Mouse (Mus musculus): Measurements from ENCODE around the gene Gm9774. TPM values are rescaled to one million over a fixed set of nuclear protein-coding genes. Genes with fewer than 3 reads are reported as not detected.

Gm9774 gene
- 11.3 TPM for polyA plus RNA-seq (2021)

DNA sequence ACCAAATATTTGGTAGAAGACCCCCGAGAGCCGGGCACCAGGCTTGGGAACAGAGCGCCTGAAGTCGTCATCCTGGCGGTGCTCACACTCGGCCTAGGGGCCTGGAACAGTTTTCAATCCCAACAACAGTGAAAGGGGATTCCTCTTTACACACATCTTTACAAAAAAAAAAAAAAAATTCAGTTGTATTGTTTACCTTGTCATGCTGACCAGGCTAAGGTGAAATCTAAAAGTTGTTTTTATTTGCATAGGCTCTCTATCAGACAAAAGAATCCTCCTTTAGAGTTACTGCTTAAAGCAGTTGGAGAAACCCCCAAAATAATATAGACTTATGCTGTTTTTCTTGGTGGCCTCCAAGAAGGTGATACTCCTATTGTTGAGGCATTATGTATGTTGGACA, at the start of gene Gm9774:
Gm9774 (minus strand) TSS at position 101 of the 400 bp plus-strand sequence.
- CTCF ChIA-PET: no interaction called here
- in situ Hi-C loops (cut with MboI; ENCODE audit: low pct_unique_long_range_greater_than_20kb): no loop called here
- no peak for ATAC-seq
- POLR2A ChIA-PET: no interaction called here
- no peak for DNase-seq (ENCODE audit: low read depth, low spot score)
- no peak for TF ChIP-seq CTCF (IDR thresholded peaks at IDR 0.05)
- peaks cover 4% of the 10 kb centered on the region for H3K27me3 ChIP-seq

GRCm38 (mm10) chr3:92470111-92470510, 40.9 kb upstream of the Gm9774 start:
- H3K27me3 ChIP-seq: no peaks in the 10 kb centered on the region
- TF ChIP-seq CTCF (IDR thresholded peaks at IDR 0.05): no peak
- in situ Hi-C loops (cut with MboI; ENCODE audit: low pct_unique_long_range_greater_than_20kb): no loop called here
- no peak for ATAC-seq
- DNase-seq (ENCODE audit: low read depth, low spot score): no peak
- CTCF ChIA-PET: interaction anchor here (1.1 to 6.2 kb wide), 2 partner anchors 10 to 320 kb away, joined by 3 to 28 read pairs; no protein-coding TSS in a partner anchor
- POLR2A ChIA-PET: no interaction called here

DNA sequence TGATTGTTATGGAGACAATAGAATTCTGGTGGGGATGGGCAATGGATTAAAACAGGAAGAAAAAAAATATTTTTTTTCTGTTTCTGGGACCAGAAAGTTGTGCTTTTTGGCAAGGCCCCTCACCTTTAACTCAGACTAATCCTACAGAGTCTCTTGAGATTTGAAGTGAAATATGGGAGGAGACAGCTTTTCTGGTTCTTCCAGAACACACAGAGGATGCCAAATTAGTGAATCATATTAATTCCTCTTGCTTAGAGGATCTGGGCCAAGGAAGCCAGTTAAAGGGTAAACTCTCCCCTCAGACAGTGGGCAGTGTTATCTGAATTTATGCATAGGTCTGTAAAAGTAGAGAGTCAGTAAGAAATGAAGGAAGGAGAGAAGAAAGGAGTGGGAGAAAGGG, 38.2 kb upstream of the Gm9774 start:
- DNase-seq (ENCODE audit: low read depth, low spot score) (no peak), ATAC-seq (peak; percentile 89)
- POLR2A ChIA-PET: no interaction called here
- H3K27me3 ChIP-seq: no peaks in the 10 kb centered on the region
- in situ Hi-C loops (cut with MboI; ENCODE audit: low pct_unique_long_range_greater_than_20kb): no loop called here
- no peak for TF ChIP-seq CTCF (IDR thresholded peaks at IDR 0.05)
- CTCF ChIA-PET: interaction anchor here (0.9 to 6.2 kb wide), 6 partner anchors 8 to 317 kb away, joined by 3 to 28 read pairs (median 4); partner anchors contain the start of gene Sprr3

DNA sequence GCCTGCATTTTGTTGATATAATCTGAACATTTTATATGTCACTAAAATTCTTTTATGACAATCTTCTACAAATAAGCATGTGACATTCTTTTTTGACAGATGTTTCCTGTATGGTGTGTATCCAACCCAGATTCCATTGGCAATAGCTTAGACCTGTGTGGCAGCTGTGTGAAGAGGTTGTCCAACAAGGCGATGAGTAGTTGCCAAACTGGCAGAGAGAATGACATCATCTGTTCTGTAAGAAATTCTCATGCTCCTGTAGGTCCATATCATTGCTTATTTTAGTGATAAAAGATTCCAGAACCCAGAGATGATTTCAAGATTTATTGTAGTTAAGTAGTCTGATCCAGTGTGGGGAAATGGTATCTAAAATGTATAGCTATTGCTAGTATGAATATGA, 37.4 kb upstream of the Gm9774 start:
- no peak for DNase-seq (ENCODE audit: low read depth, low spot score)
- no peaks in the 10 kb centered on the region for H3K27me3 ChIP-seq
- no peak for ATAC-seq
- POLR2A ChIA-PET: no interaction called here
- no peak for TF ChIP-seq CTCF (IDR thresholded peaks at IDR 0.05)
- CTCF ChIA-PET: interaction anchor here (0.8 to 6.2 kb wide), 5 partner anchors 9 to 24 kb away, joined by 3 to 28 read pairs (median 4); partner anchors contain the start of gene Sprr3
- in situ Hi-C loops (cut with MboI; ENCODE audit: low pct_unique_long_range_greater_than_20kb): no loop called here

GRCm38 (mm10) chr3:92458620-92459019, 29.4 kb upstream of the Gm9774 start, which contains the start of gene Sprr3:
Gene Sprr3 (minus strand): TSS chr3:92458720.
- in situ Hi-C loops (cut with MboI; ENCODE audit: low pct_unique_long_range_greater_than_20kb): no loop called here
- DNase-seq (ENCODE audit: low read depth, low spot score) (no peak), ATAC-seq (no peak)
- ChIA-PET CTCF (interaction anchor here (1.5 kb wide), 1 partner anchor 8 kb away, joined by 5 read pairs; no protein-coding TSS in a partner anchor), POLR2A (no interaction called here)
- TF ChIP-seq CTCF (IDR thresholded peaks at IDR 0.05): no peak
- no peaks in the 10 kb centered on the region for H3K27me3 ChIP-seq

DNA sequence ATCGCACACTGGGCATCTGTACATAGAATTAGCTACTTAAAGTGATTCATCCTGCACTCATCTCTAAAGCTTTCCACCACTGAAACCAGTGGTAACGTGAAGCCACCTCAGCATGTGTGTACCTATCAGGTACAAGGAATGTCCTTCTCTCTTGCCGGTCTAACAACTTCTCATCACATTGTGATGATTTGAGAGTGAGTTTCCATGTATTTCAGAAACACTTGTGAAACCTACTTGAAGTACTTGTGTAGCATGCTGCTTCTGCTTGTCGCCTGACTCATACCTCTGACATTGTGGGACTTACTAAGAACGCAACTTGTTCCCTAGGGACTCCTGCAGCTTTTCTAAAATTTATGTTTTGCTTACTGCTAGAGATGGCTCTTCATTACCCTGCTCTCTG, 25.9 kb upstream of the Gm9774 start:
- in situ Hi-C loops (cut with MboI; ENCODE audit: low pct_unique_long_range_greater_than_20kb): no loop called here
- TF ChIP-seq CTCF (IDR thresholded peaks at IDR 0.05): no peak
- POLR2A ChIA-PET: no interaction called here

GRCm38 (mm10) chr3:92440177-92440576, 11.0 kb upstream of the Gm9774 start:
- DNase-seq (ENCODE audit: low read depth, low spot score) (no peak), ATAC-seq (peak; percentile 19)
- POLR2A ChIA-PET: interaction anchor here (0.6 to 0.7 kb wide), 3 partner anchors 24 to 1887 kb away, joined by 3 read pairs; no protein-coding TSS in a partner anchor
- CTCF ChIA-PET: interaction anchor here (0.8 to 1.3 kb wide), 4 partner anchors 9 to 291 kb away, joined by 3 to 5 read pairs (median 4); no protein-coding TSS in a partner anchor
- H3K27me3 ChIP-seq: peaks cover 3% of the 10 kb centered on the region
- in situ Hi-C loops (cut with MboI; ENCODE audit: low pct_unique_long_range_greater_than_20kb): no loop called here
- no peak for TF ChIP-seq CTCF (IDR thresholded peaks at IDR 0.05)

More for the DNA sequence above, 25.9 kb upstream of the Gm9774 start:
- CTCF ChIA-PET: interaction anchor here (1.0 to 1.6 kb wide), 2 partner anchors 12 to 16 kb away, joined by 4 to 5 read pairs; no protein-coding TSS in a partner anchor
- DNase-seq (ENCODE audit: low read depth, low spot score) (no peak), ATAC-seq (no peak)
- no peaks in the 10 kb centered on the region for H3K27me3 ChIP-seq

GRCm38 (mm10) chr3:92438689-92439088, 9.5 kb upstream of the Gm9774 start, which contains the start of gene Sprr1b:
Gene Sprr1b (minus strand): TSS chr3:92438789.
- no peak for ATAC-seq
- H3K27me3 ChIP-seq: no peaks in the 10 kb centered on the region
- ChIA-PET CTCF (no interaction called here), POLR2A (no interaction called here)
- in situ Hi-C loops (cut with MboI; ENCODE audit: low pct_unique_long_range_greater_than_20kb): no loop called here
- TF ChIP-seq CTCF (IDR thresholded peaks at IDR 0.05): no peak
- no peak for DNase-seq (ENCODE audit: low read depth, low spot score)

- POLR2A ChIA-PET: no interaction called here
- no peak for TF ChIP-seq CTCF (IDR thresholded peaks at IDR 0.05)
- ATAC-seq (no peak), DNase-seq (ENCODE audit: low read depth, low spot score) (no peak)
- H3K27me3 ChIP-seq: no peaks in the 10 kb centered on the region
- in situ Hi-C loops (cut with MboI; ENCODE audit: low pct_unique_long_range_greater_than_20kb): no loop called here
- CTCF ChIA-PET: interaction anchor here (1.1 kb wide), 1 partner anchor 13 kb away, joined by 3 read pairs; no protein-coding TSS in a partner anchor
Measured at GRCm38 (mm10) chr3:92432282-92432681, 3.1 kb upstream of the Gm9774 start, which contains the start of gene Sprr2k. Gene Sprr2k (plus strand): TSS chr3:92432582.

GRCm38 (mm10) chr3:92417782-92418181, 11.4 kb downstream of the Gm9774 start, which contains the start of gene Sprr2j-ps:
Gene Sprr2j-ps (plus strand): TSS chr3:92418082.
- ChIA-PET CTCF (no interaction called here), POLR2A (no interaction called here)
- TF ChIP-seq CTCF (IDR thresholded peaks at IDR 0.05): no peak
- in situ Hi-C loops (cut with MboI; ENCODE audit: low pct_unique_long_range_greater_than_20kb): no loop called here
- ATAC-seq (no peak), DNase-seq (ENCODE audit: low read depth, low spot score) (no peak)
- H3K27me3 ChIP-seq: peaks cover 5% of the 10 kb centered on the region

DNA sequence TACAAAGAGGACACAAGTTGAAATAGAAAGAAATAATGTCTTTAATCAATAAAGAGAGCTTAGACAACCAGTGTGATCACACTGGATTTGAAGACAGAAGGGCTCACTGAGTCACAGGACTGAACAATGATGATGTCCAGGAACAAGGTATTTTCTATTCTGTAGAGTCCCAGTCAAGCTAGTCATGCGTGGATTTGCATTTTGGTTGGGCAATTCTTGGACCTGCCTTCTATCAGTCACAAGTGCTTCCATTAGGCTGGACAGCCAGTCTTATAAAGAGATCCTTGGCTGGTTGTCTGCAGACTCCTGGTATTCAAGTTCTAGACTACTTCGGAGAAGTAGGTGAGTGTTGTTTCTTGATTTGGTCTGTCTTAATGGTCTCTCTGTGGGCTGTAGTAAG, 21.5 kb downstream of the Gm9774 start, which contains the start of gene Sprr2i:
Sprr2i (plus strand) TSS at position 301 of the 400 bp plus-strand sequence.
- in situ Hi-C loops (cut with MboI; ENCODE audit: low pct_unique_long_range_greater_than_20kb): no loop called here
- CTCF ChIA-PET: no interaction called here
- ATAC-seq (no peak), DNase-seq (ENCODE audit: low read depth, low spot score) (no peak)
- no peak for TF ChIP-seq CTCF (IDR thresholded peaks at IDR 0.05)
- peaks cover 20% of the 10 kb centered on the region for H3K27me3 ChIP-seq
- POLR2A ChIA-PET: no interaction called here
